Mouse (Mus musculus): ENCODE data around the gene Aldh18a1.

- TF ChIP-seq CTCF (IDR thresholded peaks at IDR 0.05; ENCODE audit: low read depth, low read length) (no peak), POLR2A (IDR thresholded peaks at IDR 0.05; ENCODE audit: insufficient read depth, low read length) (no peak), EP300 (IDR thresholded peaks at IDR 0.05; ENCODE audit: insufficient read depth, low read depth, low read length) (no peak)
Measured at GRCm38 (mm10) chr19:40628950-40629349, 40.7 kb upstream of the Aldh18a1 start.

All from ES-Bruce4 (cell line).